Mouse (Mus musculus) hindbrain, embryonic 10.5 days (tissue): ENCODE results near the gene Tpx2. TPM values are rescaled to one million over a fixed set of nuclear protein-coding genes. Genes with fewer than 3 reads are reported as not detected.

ENCODE experiments used
- DNase-seq: peaks from one replicate; pipeline ENCODE4 v3.0.0-alpha.2; 2017; ENCODE audit warnings: low spot score
- H3K27ac ChIP-seq: fragments of 300-500 bp; sonication (generic); 2 replicates; pipeline ENCODE4 v1.5.1; 2016; ENCODE audit warnings: mild to moderate bottlenecking, moderate library complexity
- H3K27me3 ChIP-seq: fragments of 300-500 bp; sonication (generic); 2 replicates; pipeline ENCODE4 v1.6.1; 2016; ENCODE audit warnings: mild to moderate bottlenecking; ENCODE audit not compliant: poor library complexity, insufficient read depth, severe bottlenecking
- H3K36me3 ChIP-seq: fragments of 300-500 bp; sonication (generic); 2 replicates; pipeline ENCODE4 v1.6.1; 2016; ENCODE audit warnings: mild to moderate bottlenecking, moderate library complexity
- H3K4me1 ChIP-seq: fragments of 300-500 bp; sonication (generic); replicated peaks from 2 replicates; pipeline ENCODE4 v1.6.1; 2016; ENCODE audit warnings: mild to moderate bottlenecking
- H3K4me3 ChIP-seq: fragments of 300-500 bp; sonication (generic); 2 replicates; pipeline ENCODE4 v1.5.1; 2016; ENCODE audit warnings: mild to moderate bottlenecking, moderate library complexity
- H3K9me3 ChIP-seq: fragments of 300-500 bp; sonication (generic); 2 replicates; pipeline ENCODE4 v1.6.1; 2016; ENCODE audit warnings: mild to moderate bottlenecking, moderate library complexity
- WGBS: fragments of 180-500 bp; shearing (Covaris S2); methylation state at CpG from one replicate; pipeline ENCODE4 v1.1.7; 2016; 5-methylcytosine and 5-hydroxymethylcytosine counted together
- polyA plus RNA-seq: library from polyadenylated mRNA; unstranded; fragments of >200 nt; fragmentation: Nextera tagmentation; extraction: Ambion mirVana; gene quantifications from 2 replicates; pipeline ENCODE4 v1.2.1, GENCODE M21; 2016

The Tpx2 gene
- polyA plus RNA-seq, 1 experiment from 2014 or later = 106 TPM

DNA sequence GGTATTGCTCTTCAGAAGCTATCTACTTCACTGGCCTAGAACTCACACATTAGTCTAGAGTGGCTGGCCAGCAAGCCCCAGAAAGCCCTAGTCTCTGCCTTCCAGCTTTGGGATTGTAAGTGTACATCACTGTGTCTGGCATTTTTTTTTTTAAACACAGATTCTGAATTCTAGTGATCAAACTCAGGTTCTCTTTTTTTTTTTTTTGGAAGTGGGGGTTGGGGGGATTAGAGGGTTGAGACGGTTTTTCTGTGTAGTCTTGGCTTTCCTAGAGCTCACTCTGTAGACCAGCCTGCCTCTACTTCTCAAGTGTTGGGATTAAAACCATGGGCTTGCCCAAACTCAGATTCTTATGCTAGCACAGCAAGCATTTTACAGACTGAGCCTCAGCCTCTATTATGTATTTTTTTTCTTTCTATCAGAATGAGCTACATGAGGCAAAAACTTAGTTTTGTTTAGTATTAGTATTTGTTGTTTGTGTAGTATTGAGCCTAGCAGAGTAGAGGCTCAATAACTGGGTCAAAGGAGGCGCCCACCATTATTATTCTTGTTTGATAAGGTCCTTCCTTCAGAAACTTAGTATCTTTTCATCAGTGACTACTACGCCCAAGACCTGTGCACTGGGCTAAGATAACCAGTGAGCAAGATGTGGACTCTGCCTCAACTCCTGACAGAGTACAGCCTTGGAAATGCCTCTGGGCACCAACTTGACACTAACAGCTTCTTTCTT is 23.2 kb upstream of the Tpx2 start:
- Histone ChIP-seq H3K27ac (no peak overlapping the region), H3K27me3 (no peaks in the 10 kb centered on the region), H3K9me3 (no peaks in the 10 kb centered on the region), H3K4me1 (peaks cover 82% of the 10 kb centered on the region), H3K4me3 (no peak overlapping the region), H3K36me3 (peaks cover 68% of the 10 kb centered on the region)
- no peak for DNase-seq
- 88% methylated on average over 3 of the region's 3 CpGs for whole genome bisulfite sequencing

- peaks cover 63% of the 10 kb centered on the region for H3K36me3 ChIP-seq
- H3K9me3 ChIP-seq = no peaks in the 10 kb centered on the region
- WGBS = 81% methylated on average over 4 of the region's 4 CpGs
- H3K27me3 ChIP-seq = no peaks in the 10 kb centered on the region
- H3K4me1 ChIP-seq = peaks cover 82% of the 10 kb centered on the region
- DNase-seq = no peak
- H3K4me3 ChIP-seq = no peak overlapping the region
- H3K27ac ChIP-seq = no peak overlapping the region
Measured at GRCm38 (mm10) chr2:152825168-152825697, 22.5 kb upstream of the Tpx2 start.

GRCm38 (mm10) chr2:152825713-152826112 is 22.1 kb upstream of the Tpx2 start:
- Histone ChIP-seq H3K36me3 (peaks cover 58% of the 10 kb centered on the region), H3K4me1 (peaks cover 80% of the 10 kb centered on the region), H3K27ac (no peak overlapping the region), H3K4me3 (no peak overlapping the region), H3K27me3 (no peaks in the 10 kb centered on the region), H3K9me3 (no peaks in the 10 kb centered on the region)
- no peak for DNase-seq
- WGBS = 78% methylated on average over 2 of the region's 2 CpGs

GRCm38 (mm10) chr2:152826481-152826880 is 21.3 kb upstream of the Tpx2 start:
- Histone ChIP-seq H3K4me3 (no peak overlapping the region; the same call in 1 of the 2 replicates), H3K36me3 (peaks cover 53% of the 10 kb centered on the region), H3K27me3 (no peaks in the 10 kb centered on the region), H3K9me3 (no peaks in the 10 kb centered on the region), H3K4me1 (peaks cover 72% of the 10 kb centered on the region), H3K27ac (no peak overlapping the region)
- WGBS = 91% methylated on average over 3 of the region's 3 CpGs
- DNase-seq = no peak

- Histone ChIP-seq H3K36me3 (peaks cover 47% of the 10 kb centered on the region), H3K4me1 (peaks cover 65% of the 10 kb centered on the region), H3K4me3 (peak overlapping the region; percentile 75), H3K27ac (peak overlapping the region; percentile 100; the same call in 1 of the 2 replicates), H3K9me3 (no peaks in the 10 kb centered on the region), H3K27me3 (no peaks in the 10 kb centered on the region)
- DNase-seq = no peak
- 82% methylated on average over 8 of the region's 8 CpGs for WGBS
Measured at GRCm38 (mm10) chr2:152827321-152828010, 20.3 kb upstream of the Tpx2 start.

- Histone ChIP-seq H3K27me3 (no peaks in the 10 kb centered on the region), H3K4me3 (peak overlapping the region; percentile 75), H3K4me1 (peaks cover 63% of the 10 kb centered on the region), H3K27ac (peak overlapping the region; percentile 100; the same call in 1 of the 2 replicates), H3K36me3 (peaks cover 43% of the 10 kb centered on the region), H3K9me3 (no peaks in the 10 kb centered on the region)
- 71% methylated on average over 4 of the region's 4 CpGs for WGBS
- no peak for DNase-seq
Measured at GRCm38 (mm10) chr2:152828011-152828370, 19.8 kb upstream of the Tpx2 start.

DNA sequence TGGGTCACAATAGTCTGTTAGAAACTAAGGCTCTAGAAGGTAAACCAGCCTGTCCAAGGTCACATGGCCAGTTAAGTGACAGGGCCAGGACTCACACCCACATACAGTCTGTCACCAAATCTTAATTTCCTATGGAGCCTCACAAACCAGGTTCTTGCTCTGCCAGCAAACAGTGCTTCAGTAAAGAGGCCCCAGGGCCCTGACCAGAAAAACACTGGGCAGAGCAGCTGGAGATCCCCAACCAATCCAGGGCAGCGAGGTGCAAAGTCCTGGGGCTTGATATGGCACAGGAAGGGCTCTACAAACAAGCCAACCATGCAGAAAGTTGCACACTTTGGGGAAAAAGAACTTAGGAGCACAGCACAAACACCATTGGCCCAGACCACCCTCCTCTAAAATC is 19.2 kb upstream of the Tpx2 start:
- Histone ChIP-seq H3K4me1 (peaks cover 63% of the 10 kb centered on the region), H3K27ac (peak overlapping the region; percentile 100), H3K4me3 (peak overlapping the region; percentile 75), H3K36me3 (peaks cover 43% of the 10 kb centered on the region), H3K27me3 (no peaks in the 10 kb centered on the region), H3K9me3 (no peaks in the 10 kb centered on the region)
- 50% methylated on average over 1 of the region's 1 CpGs for WGBS
- DNase-seq = no peak

- peaks cover 55% of the 10 kb centered on the region for H3K4me1 ChIP-seq
- no peaks in the 10 kb centered on the region for H3K9me3 ChIP-seq
- DNase-seq = no peak
- peaks cover 35% of the 10 kb centered on the region for H3K36me3 ChIP-seq
- no peaks in the 10 kb centered on the region for H3K27me3 ChIP-seq
- H3K4me3 ChIP-seq = peak overlapping the region; percentile 75
- 85% methylated on average over 23 of the region's 23 CpGs for WGBS
- peak overlapping the region; percentile 100 for H3K27ac ChIP-seq
Measured at GRCm38 (mm10) chr2:152829367-152829881, 18.3 kb upstream of the Tpx2 start.

DNA sequence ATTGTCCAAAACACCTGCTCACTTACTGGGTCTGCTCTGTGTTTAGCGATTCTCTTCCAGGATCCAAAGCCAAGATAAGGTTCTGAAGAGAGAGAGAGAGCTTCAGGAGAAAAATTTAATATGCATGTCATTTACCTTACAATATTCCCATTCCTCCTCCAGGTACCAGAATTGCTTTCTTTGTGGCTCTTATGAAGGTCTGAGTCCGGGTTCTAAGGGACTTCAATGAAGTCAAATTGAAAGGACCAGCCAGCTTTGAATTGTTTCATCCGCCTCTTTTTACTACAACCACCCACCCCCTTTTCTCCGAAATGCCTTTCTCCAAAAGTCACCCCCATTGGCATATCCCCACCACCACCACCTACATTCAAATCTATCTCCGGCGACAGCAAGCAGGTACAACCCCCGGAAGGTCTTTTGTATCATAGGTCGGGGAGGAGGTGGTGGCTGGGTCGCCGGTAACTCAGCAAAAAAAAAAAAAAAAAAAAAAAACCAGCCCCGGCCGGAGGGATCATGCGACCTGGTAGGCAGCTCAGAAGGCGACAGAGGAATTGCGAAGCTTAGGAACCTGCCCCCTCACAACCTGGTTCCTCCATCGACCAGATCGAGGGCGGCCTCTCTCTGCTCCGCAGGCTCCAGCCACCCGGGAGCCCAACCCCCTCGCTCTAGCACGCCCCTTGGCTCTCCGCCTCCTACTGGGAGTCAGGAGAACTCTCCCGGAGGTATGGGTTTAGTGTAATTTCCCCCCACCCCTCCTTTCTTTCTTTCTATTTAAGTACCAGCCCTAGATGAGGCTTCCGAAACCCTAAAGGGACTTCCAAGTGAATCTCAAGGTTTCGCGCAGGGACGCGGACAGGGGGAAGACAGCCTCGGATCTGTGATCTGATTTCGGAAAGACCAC is 17.5 kb upstream of the Tpx2 start:
- 3% methylated on average over 31 of the region's 31 CpGs for WGBS
- peaks cover 31% of the 10 kb centered on the region for H3K36me3 ChIP-seq
- H3K27ac ChIP-seq = peak overlapping the region; percentile 100
- H3K4me3 ChIP-seq = peak overlapping the region; percentile 75
- H3K9me3 ChIP-seq = no peaks in the 10 kb centered on the region
- DNase-seq = peak; percentile 86
- H3K27me3 ChIP-seq = no peaks in the 10 kb centered on the region
- H3K4me1 ChIP-seq = peaks cover 50% of the 10 kb centered on the region

DNA sequence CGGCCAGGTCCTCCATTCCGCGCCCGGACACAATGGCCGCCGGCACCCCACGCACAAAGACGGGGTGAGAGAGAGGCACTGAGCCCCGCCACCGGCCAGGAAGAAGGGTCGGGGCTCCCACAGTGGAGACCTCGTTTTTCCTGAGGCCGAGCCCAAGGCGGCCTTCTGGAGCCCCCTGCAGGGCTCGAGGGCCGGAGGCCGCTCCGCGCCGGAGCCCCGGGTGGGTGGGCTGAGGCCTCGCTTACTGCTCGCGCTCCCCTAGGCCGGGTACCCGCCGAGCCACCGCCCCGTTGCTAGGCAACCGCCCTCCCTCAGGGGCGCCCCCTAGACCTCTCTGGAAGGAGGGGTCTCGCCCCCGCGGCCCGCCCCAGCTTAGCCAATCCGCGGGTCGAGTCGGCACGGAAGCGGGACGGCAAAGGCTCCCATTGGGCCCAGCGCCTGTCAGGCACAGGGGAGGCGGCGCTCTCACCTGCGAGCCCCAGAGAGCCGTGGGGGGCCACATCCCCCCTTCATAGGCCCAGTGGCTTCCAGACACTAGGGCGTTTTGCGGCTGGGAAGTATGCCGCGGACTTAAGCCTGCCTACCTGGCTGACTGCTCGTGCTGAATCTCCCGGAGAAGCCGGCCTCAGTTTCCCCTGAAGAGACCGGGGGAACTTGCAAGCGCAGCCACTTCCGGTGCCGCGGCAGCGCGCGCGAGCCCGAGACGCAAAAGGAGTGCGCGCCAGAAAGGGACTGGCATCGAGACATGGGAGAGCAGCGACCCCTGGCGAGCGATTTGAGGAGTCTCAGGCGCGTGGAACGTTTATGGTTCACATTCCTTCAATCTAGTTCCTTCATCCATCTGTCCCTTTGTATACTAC is 16.5 kb upstream of the Tpx2 start, which contains the start of gene Bcl2l1:
Bcl2l1 (minus strand) TSS at position 710 of the 860 bp plus-strand sequence.
- peaks cover 43% of the 10 kb centered on the region for H3K4me1 ChIP-seq
- peak within 1 kb of the TSS; percentile 100 for H3K27ac ChIP-seq
- H3K27me3 ChIP-seq = no peaks in the 10 kb centered on the region
- under 1% methylated on average over 74 of the region's 74 CpGs for WGBS
- peak; percentile 99 for DNase-seq
- peak within 1 kb of the TSS; percentile 75 for H3K4me3 ChIP-seq
- no peaks in the 10 kb centered on the region for H3K9me3 ChIP-seq
- peaks cover 23% of the 10 kb centered on the region; the same call in 1 of the 2 replicates for H3K36me3 ChIP-seq

DNA sequence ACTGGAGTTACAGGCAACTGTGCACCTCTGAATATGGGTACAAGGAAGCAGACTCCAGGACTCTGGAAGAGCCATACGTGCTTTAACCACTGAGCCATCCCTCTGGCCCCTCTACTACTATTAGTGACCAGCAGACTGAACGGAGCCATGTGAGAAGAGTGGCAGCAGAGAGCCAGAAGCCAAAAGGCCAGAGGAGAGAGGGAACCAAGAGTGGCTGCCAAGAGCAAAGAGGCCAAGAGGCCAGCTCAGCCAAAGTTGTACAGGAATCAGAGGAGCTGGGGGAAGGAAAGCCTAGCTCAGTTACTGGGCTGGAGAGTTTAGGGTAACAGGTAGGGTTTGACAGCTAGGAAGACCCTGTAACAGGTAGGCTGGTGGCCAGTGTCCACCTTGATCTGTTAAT is 8.5 kb upstream of the Tpx2 start:
- no peaks in the 10 kb centered on the region for H3K4me1 ChIP-seq
- no peaks in the 10 kb centered on the region for H3K9me3 ChIP-seq
- no peak overlapping the region for H3K27ac ChIP-seq
- H3K27me3 ChIP-seq = no peaks in the 10 kb centered on the region
- H3K4me3 ChIP-seq = no peak overlapping the region
- no peak for DNase-seq
- no peaks in the 10 kb centered on the region for H3K36me3 ChIP-seq
- WGBS = 76% methylated on average over 2 of the region's 2 CpGs
